Mouse (Mus musculus) duodenum, adult 2 months (tissue): ENCODE measurements around the gene Olfr484. TPM values are rescaled to one million over a fixed set of nuclear protein-coding genes. Genes with fewer than 3 reads are reported as not detected.

Experiments
- polyA plus RNA-seq: library from polyadenylated mRNA; depleted of rRNA; stranded (reverse); fragments of >200 nt; gene quantifications from 2 replicates; pipeline ENCODE4 v1.2.3, GENCODE M21; 2012; ENCODE audit warnings: low replicate concordance; rRNA removed

Gene Olfr484
- not detected in 2 replicates for polyA plus RNA-seq

GRCm38 (mm10) chr7:108127349-108127748, at the start of gene Olfr484:
Gene Olfr484, minus strand, starts transcription at chr7:108127449.

GRCm38 (mm10) chr7:108172642-108173041, 45.4 kb upstream of the Olfr484 start, which contains the start of gene Olfr486:
Gene Olfr486, minus strand, starts transcription at chr7:108172742.

DNA sequence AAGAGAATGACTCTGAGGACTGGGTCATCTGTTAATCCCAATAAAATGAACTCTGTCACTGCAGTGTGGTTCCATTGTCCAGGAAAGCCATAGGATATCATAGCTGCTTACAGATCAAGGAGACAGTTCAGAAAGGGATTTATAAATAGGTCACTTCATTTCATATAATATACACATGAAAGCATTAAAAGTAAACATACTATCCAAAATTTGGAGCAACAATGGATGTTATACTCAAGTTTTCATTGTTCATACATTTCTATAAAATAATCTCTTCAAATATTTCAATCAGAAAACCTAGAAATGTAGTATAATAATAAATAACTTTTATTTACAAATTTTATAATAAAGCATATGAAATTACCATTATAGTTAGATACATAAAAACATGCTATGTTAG, 32.5 kb upstream of the Olfr484 start, which contains the start of gene Olfr485:
Olfr485 (minus strand) TSS at position 101 of the 400 bp plus-strand sequence.

DNA sequence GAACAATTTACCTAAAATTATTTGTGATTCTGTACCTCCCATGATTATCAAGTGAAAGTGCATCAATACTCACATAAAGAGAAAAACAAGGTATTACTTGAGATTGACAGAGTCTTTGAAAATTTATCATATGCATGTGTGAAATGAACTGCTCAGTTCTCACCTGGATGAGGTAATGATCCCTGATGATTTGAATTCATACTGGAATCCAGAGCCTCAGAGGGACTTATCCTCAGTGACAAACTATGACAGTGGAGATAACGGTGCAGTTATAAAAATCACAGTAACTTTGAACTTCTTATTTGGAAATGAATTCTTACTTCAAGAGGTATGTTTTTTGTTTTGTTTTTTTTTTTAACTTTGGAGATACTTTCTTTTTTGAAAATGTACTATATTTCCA, 26.7 kb downstream of the Olfr484 start, which contains the start of gene Olfr483:
Olfr483 (plus strand) TSS at position 301 of the 400 bp plus-strand sequence.

DNA sequence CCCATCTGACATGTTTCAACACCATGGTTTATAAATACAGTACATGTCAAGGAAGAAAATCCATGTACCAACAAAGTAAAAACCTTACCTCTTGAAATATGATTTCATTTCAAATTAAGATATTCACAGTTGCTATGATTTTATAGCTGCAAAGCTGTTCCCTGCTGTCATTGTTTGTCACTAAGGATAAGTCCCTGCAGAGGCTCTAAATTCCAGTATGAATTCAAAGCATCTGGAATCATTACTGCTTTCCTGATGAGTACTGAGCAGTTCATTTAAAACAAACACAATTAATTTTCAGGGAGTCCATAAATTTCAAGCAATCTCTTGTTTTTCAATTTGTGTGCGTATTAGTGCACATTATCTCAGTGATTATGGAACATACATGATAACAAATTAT, 29.8 kb downstream of the Olfr484 start, which contains the start of gene Olfr482:
Olfr482 (minus strand) TSS at position 101 of the 400 bp plus-strand sequence.

DNA sequence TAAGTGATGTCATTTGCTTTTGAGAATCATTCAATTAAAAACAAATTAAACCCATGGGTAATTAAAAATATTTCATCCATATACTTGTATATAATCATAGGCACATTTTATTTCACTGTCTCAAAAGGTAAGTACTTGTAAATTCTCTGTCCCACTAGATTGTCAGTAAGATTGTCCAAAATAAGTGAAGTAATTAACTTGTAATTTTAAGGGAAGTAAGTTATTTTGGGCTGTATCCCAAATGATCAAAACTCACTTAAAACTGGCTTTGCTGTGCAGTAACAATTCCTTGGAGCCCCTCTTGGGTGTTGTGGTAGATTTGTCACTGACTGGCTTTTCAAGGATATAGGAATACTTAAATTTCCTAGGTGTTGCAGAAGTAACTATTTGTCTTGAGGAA, 47.7 kb downstream of the Olfr484 start, which contains the start of gene Olfr481:
Olfr481 (plus strand) TSS at position 301 of the 400 bp plus-strand sequence.

Other genes with a start within 250 kb of the Olfr484 start
- not detected in 2 replicates for gene Olfr472, start 229.5 kb downstream of the Olfr484 start, polyA plus RNA-seq
- gene Olfr473, start 197.0 kb downstream of the Olfr484 start, polyA plus RNA-seq, result not detected in 2 replicates
- gene Olfr474, start 172.8 kb downstream of the Olfr484 start, polyA plus RNA-seq, result not detected in 2 replicates
- not detected in 2 replicates for gene Olfr476, start 162.6 kb downstream of the Olfr484 start, polyA plus RNA-seq
- not detected in 2 replicates for gene Olfr477, start 140.8 kb downstream of the Olfr484 start, polyA plus RNA-seq
- not detected in 2 replicates for gene Olfr478, start 93.5 kb downstream of the Olfr484 start, polyA plus RNA-seq
- not detected in 2 replicates for gene Olfr479, start 76.8 kb downstream of the Olfr484 start, polyA plus RNA-seq
- gene Olfr480, start 60.1 kb downstream of the Olfr484 start, polyA plus RNA-seq, result not detected in 2 replicates
- not detected in 2 replicates for gene Olfr481, start 47.6 kb downstream of the Olfr484 start, polyA plus RNA-seq
- not detected in 2 replicates for gene Olfr482, start 29.9 kb downstream of the Olfr484 start, polyA plus RNA-seq
- not detected in 2 replicates for gene Olfr483, start 26.6 kb downstream of the Olfr484 start, polyA plus RNA-seq
- not detected in 2 replicates for gene Olfr485, start 32.4 kb upstream of the Olfr484 start, polyA plus RNA-seq
- not detected in 2 replicates for gene Olfr486, start 45.3 kb upstream of the Olfr484 start, polyA plus RNA-seq
- gene Olfr487, start 87.2 kb upstream of the Olfr484 start, polyA plus RNA-seq, result not detected in 2 replicates
- not detected in 2 replicates for gene Olfr488, start 130.9 kb upstream of the Olfr484 start, polyA plus RNA-seq
- not detected in 2 replicates for gene Olfr490, start 161.5 kb upstream of the Olfr484 start, polyA plus RNA-seq
- gene Olfr491, start 186.0 kb upstream of the Olfr484 start, polyA plus RNA-seq, result not detected in 2 replicates
- gene Olfr492, start 196.2 kb upstream of the Olfr484 start, polyA plus RNA-seq, result not detected in 2 replicates
- not detected in 2 replicates for gene Olfr493, start 219.5 kb upstream of the Olfr484 start, polyA plus RNA-seq
- not detected in 2 replicates for gene Olfr494, start 237.9 kb upstream of the Olfr484 start, polyA plus RNA-seq